Mouse (Mus musculus): ENCODE results near the gene Gm49380.

Gm49380 gene

GRCm38 (mm10) chr9:44079997-44080780, 33.1 kb downstream of the Gm49380 start:
- in situ Hi-C loops (cut with MboI; ENCODE audit: low pct_unique_long_range_greater_than_20kb in 1 of 2, low sequenced_read_pairs in 2 of 2, unreplicated experiment in 1 of 2): no loop called here

GRCm38 (mm10) chr9:44078955-44079756, 34.1 kb downstream of the Gm49380 start:
- in situ Hi-C loops (cut with MboI; ENCODE audit: low pct_unique_long_range_greater_than_20kb in 1 of 2, low sequenced_read_pairs in 2 of 2, unreplicated experiment in 1 of 2): no loop called here

- in situ Hi-C loops (cut with MboI; ENCODE audit: low pct_unique_long_range_greater_than_20kb in 1 of 2, low sequenced_read_pairs in 2 of 2, unreplicated experiment in 1 of 2): no loop called here
Measured at GRCm38 (mm10) chr9:44078136-44078797, 35.0 kb downstream of the Gm49380 start.

DNA sequence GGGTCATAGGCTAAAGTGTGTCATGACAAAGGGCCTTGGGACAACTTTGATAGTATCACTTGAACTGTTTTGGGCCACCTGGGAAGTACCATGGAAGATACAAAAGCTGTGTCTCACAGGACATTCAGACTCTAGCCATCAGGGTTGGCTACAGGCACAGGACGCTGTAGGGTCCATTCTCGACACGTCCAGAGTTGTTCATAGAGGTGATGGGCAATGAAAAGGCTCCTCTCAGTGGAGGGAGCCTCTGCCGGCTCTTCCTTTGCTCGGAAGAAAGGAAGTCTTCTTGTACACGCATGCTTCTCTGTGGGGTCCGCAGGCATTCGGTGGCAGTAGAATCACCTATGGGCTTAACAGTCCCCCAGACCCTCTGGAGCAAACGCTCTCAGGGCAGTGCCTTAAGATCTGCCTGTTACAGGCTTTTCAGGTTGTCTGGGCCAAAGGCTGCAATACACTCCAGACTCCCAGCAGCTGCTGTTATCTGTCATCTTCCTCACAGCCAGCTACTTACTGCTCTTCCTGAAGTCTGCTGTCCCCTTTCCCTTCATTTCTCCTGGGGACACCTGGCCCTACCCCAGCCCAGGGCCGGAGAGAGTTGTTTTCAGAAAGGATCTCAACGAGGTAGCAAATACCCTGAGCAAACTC, 35.9 kb downstream of the Gm49380 start:
- in situ Hi-C loops (cut with MboI; ENCODE audit: low pct_unique_long_range_greater_than_20kb in 1 of 2, low sequenced_read_pairs in 2 of 2, unreplicated experiment in 1 of 2): no loop called here

DNA sequence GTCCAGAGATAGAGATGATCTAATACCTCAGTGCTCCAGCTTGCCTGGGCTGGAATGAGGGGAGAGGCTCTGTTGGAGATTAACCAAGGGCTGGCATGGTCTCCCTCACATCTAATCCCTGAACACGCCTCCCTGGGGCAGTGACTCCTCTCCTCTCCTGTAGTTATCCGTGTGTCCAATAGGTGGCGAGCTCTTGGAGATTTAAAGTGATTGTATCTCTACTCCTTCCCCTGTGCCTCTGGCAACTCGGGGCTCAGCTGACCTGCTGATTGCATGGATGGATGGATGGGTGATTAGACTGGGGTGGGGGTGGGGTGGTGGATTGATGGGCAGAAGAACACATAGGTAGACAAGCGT, 36.6 kb downstream of the Gm49380 start:
- in situ Hi-C loops (cut with MboI; ENCODE audit: low pct_unique_long_range_greater_than_20kb in 1 of 2, low sequenced_read_pairs in 2 of 2, unreplicated experiment in 1 of 2): no loop called here

DNA sequence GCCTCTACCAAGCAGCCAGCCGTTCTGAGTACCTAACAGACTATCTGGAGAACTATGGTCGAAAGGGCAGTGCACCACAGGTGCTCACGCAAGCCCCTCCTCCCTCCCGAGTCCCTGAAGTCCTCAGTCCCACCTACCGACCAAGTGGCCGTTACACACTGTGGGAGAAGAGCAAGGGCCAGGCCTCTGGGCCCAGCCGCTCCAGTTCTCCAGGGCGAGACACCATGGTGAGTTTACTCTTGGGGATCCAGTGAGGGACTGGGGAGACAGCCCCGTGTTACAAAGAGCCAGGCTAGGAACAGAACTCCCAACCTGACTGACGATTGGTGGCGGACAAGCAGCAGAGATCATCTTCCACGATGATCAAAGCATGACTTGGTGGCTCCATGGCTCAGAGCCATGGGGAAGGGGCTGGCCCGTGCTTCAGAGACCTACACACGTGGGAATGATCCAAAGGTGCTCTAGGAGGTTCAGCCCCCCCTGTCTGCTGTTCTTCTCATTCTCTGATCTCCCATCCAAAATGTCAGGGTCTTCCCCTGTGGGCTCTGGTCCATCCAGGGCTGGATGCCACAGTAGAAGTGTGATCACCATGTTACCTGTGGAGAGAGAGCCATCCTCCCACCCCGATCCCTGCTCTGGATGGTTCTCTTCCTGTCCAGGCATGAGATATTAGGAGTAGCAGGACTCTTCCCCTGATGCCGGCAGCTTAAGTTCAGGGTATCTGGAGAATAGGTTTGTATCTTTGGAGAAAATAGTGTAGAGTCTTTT, 37.1 kb downstream of the Gm49380 start:
- in situ Hi-C loops (cut with MboI; ENCODE audit: low pct_unique_long_range_greater_than_20kb in 1 of 2, low sequenced_read_pairs in 2 of 2, unreplicated experiment in 1 of 2): no loop called here

DNA sequence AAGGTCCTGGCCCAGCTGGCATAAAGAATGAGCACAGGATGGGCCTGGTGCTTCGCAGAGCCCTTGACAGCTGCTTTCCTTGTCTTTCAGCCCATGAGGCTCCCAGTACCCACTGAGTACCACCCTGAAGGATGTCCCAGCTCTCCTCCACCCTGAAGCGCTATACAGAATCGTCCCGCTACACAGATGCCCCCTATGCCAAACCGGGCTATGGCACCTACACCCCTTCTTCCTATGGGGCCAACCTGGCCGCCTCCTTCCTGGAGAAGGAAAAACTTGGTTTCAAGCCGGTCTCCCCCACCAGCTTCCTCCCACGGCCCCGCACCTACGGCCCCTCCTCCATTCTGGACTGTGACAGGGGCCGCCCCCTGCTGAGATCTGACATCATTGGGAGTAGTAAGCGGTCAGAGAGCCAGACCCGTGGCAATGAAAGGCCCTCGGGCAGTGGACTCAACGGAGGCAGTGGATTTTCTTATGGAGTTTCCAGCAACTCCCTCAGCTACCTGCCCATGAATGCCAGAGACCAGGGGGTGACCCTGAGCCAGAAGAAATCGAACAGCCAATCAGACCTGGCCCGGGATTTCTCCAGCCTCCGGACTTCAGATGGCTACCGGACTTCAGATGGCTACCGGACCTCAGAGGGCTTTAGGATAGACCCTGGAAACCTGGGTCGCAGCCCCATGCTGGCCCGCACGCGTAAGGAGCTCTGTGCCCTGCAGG, 37.9 kb downstream of the Gm49380 start:
- in situ Hi-C loops (cut with MboI; ENCODE audit: low pct_unique_long_range_greater_than_20kb in 1 of 2, low sequenced_read_pairs in 2 of 2, unreplicated experiment in 1 of 2): no loop called here

DNA sequence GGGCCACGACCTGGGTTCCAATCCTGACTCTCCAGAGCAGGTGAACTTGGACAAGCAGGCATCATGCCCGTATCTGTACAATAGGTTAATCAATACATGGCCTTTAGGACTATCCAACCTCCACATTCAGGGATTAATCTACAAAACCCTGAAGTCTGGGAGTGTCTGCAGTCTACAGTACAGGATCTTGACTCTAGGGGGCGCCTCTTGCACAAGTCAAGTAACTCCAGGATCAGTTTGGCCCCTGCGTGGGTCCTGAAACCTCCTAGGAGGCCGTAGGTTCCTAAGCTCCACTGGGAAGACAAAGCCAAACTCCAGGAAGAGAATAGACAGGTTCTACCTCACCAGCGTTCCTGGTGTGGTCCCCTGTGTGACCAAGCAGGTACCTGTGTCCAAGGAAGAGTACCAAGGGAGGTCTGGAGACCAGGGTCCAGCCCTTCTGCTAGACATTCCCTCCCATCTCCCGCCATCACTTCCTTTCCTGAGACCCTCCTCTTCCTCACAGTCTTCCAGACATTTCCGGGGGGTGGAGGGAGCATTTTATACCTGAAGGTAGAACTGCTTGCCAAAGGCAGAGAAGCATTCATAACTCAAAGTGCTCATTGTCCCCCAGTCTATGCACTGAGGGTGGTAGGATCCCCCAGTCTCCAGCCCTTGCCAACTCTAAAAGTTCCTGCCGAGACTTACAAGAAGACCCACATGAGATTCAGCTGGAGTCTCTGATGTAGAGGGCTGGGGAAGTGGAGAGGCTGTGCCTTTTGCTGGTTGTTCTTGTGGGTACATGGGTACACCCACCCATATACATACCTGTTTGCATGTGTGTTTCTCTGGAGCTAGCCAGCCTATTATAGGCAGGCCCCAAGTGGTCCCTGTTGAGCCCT, 38.7 kb downstream of the Gm49380 start:
- in situ Hi-C loops (cut with MboI; ENCODE audit: low pct_unique_long_range_greater_than_20kb in 1 of 2, low sequenced_read_pairs in 2 of 2, unreplicated experiment in 1 of 2): no loop called here

- in situ Hi-C loops (cut with MboI; ENCODE audit: low pct_unique_long_range_greater_than_20kb in 1 of 2, low sequenced_read_pairs in 2 of 2, unreplicated experiment in 1 of 2): no loop called here
Measured at GRCm38 (mm10) chr9:44073115-44073514, 40.2 kb downstream of the Gm49380 start.

DNA sequence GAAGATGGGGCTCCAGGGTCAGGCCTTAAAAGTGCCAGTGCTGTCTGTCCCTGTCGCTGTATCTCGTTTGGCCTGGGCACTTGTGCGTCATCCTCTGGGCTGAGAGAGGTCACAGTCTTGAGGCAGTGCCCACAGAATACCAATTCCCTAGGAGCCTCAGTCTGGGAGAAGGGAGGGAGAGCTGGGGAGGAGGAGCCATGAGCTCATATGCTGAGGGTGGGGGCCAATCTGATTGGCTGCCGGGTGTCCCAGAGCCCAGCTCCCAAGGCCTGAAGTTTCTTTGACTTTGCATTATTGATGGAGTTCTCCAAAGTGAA, 40.7 kb downstream of the Gm49380 start:
- in situ Hi-C loops (cut with MboI; ENCODE audit: low pct_unique_long_range_greater_than_20kb in 1 of 2, low sequenced_read_pairs in 2 of 2, unreplicated experiment in 1 of 2): no loop called here

- in situ Hi-C loops (cut with MboI; ENCODE audit: low pct_unique_long_range_greater_than_20kb in 1 of 2, low sequenced_read_pairs in 2 of 2, unreplicated experiment in 1 of 2): no loop called here
Measured at GRCm38 (mm10) chr9:44071914-44072598, 41.2 kb downstream of the Gm49380 start.

GRCm38 (mm10) chr9:44070844-44071231, 42.5 kb downstream of the Gm49380 start:
- in situ Hi-C loops (cut with MboI; ENCODE audit: low pct_unique_long_range_greater_than_20kb in 1 of 2, low sequenced_read_pairs in 2 of 2, unreplicated experiment in 1 of 2): no loop called here

- in situ Hi-C loops (cut with MboI; ENCODE audit: low pct_unique_long_range_greater_than_20kb in 1 of 2, low sequenced_read_pairs in 2 of 2, unreplicated experiment in 1 of 2): no loop called here
Measured at GRCm38 (mm10) chr9:44070113-44070843, 43.0 kb downstream of the Gm49380 start.

DNA sequence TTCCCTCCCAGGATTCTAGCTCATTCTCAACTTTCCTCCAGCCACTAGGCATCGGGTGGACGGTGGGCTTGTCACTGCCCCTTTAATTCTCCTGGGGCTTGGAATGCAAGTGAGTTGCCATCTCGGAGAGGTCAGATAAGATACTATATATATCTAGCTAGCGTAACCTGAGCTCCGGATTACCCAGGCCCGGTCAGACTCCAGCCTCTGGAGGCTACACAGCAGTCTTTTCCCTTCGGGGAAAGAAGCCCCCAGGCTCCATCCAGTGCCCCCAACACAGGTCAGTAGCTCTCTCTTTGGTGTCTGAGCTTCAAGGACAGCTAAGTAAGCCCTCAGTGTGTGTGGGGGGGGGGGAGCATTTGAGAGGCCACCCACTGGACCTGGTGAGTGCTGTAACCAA, 44.0 kb downstream of the Gm49380 start:
- in situ Hi-C loops (cut with MboI; ENCODE audit: low pct_unique_long_range_greater_than_20kb in 1 of 2, low sequenced_read_pairs in 2 of 2, unreplicated experiment in 1 of 2): no loop called here

- in situ Hi-C loops (cut with MboI; ENCODE audit: low pct_unique_long_range_greater_than_20kb in 1 of 2, low sequenced_read_pairs in 2 of 2, unreplicated experiment in 1 of 2): no loop called here
Measured at GRCm38 (mm10) chr9:44067960-44068330, 45.4 kb downstream of the Gm49380 start.
